Mouse (Mus musculus) ES-E14 (cell line): ENCODE measurements around the gene Map3k11.

Experiments
- HCFC1 ChIP-seq: IDR thresholded peaks from 2 replicates; pipeline ENCODE4 v1.6.1; 2012; ENCODE audit warnings: low read length, inconsistent platforms, borderline replicate concordance; ENCODE audit not compliant: insufficient read depth
- MAFK ChIP-seq: IDR thresholded peaks from 2 replicates; pipeline ENCODE4 v1.6.1; 2014; ENCODE audit warnings: mild to moderate bottlenecking, low read depth, low read length, inconsistent platforms; ENCODE audit not compliant: insufficient read depth
- ZC3H11A ChIP-seq: IDR thresholded peaks from 2 replicates; pipeline ENCODE4 v1.6.1; 2012; ENCODE audit warnings: low read depth, mild to moderate bottlenecking, inconsistent platforms, low read length, borderline replicate concordance

GRCm38 (mm10) chr19:5660942-5661751, 27.4 kb upstream of the Map3k11 start:
- no peak for TF ChIP-seq MAFK
- TF ChIP-seq ZC3H11A, result no peak
- no peak for TF ChIP-seq HCFC1
